Mouse (Mus musculus) left cerebral cortex, postnatal 14 days (tissue): Measurements from ENCODE around the gene Hes3. TPM values are rescaled to one million over a fixed set of nuclear protein-coding genes. Genes with fewer than 3 reads are reported as not detected.
A peak's percentile ranks its signal among the peaks of the same experiment; 100 is the strongest.

Experiments
- DNase-seq, 2 experiments: peaks; one replicate each; pipeline ENCODE4 v3.0.0; 2021 to 2022; ENCODE audit warnings: low spot score in 2 of 2, mixed read lengths in 1 of 2
- intact Hi-C: fragments of 180-260 bp; cut with DNase I; formaldehyde crosslinking; loops from one replicate; pipeline ENCODE4 v1.15.1; 2025
- total RNA-seq, 2 experiments: library from RNA; stranded (reverse); gene quantifications; 2 replicates each; pipeline ENCODE4 v1.2.3; 2021

Gene Hes3
- total RNA-seq, 2 experiments from 2014 or later = 0.20 to 0.42 TPM

DNA sequence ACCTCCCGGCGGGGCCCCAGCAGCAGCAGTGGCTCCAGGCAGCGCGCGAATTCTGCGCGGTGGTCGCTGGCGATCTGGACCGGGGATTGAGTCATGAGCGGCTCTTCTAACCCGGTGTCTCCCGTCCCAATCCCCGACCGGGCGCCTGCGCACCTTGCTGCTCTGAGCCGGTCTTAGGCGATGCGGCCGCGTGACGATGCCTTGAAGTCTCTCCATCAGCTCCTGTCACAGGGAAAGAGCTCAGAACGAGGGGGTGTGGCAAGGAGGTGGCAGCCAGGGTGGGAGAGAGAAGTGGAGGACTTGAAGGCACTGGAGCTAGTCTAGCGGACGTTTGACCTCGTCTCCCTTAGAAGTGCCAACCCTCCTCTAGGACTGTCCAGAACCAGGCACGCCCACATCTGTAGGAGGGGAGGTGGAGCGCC is 21.8 kb upstream of the Hes3 start:
- no peak for DNase-seq
- intact Hi-C loops = no loop called here

DNA sequence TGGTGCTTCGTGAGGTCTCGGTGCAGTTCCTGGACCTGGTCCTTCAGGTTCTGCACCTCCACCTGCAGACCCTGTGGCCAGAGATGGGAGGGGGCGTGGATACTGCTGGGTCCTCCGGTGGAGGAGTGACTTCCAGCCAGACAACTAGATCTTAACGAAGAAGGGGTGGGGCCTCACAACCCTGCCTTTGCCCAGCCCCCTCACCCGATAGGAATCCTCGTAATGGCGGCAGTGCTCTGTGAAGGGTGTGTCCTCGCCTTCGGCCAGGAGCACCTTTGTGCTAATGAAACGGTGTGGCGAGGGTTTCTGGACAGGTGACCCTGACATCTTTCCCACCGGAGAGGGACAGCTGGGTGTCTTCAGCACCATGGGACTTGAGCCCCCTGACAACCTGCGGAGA is 20.7 kb upstream of the Hes3 start:
- intact Hi-C loops = no loop called here
- no peak for DNase-seq

DNA sequence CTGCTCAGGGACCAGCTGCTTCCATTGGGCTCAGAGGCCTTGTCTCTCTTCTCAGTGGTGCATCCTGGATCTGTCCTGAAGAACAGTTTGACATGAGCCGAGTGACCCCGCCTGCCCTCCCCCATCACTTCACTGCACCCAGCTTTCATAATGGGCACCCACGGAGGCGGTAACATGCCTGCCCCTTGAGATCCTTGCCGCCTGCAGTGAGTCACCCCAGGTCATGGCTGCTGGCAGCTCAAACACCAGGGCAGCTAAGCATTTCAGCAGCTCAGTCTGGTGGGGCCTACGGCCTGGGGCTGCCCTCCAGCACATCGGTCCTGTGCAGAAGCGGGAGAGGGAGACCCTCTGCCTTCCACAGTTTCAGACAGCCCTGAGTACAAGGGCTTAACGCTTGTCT is 16.1 kb upstream of the Hes3 start:
- intact Hi-C loops = no loop called here

DNA sequence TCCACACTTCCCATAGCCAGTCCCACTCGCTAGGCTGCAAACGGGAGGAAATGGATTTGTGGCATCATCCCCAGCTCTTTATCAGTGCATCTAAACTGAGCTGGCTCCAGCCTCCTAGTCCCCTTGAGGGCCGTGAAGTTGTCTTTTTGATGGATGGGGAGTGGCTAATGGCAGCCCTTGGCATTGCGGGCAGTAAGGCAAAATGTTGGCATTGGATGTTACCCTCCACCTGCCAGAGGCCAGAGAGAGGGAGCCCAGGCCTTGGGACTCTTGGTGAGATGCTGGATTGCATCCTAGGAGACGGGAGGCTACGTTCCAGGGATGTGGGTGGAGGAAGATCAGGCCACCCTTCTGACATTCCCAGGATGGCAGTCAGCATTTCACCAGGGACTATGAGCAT is 14.5 kb upstream of the Hes3 start:
- intact Hi-C loops = no loop called here
- no peak for DNase-seq

More for the DNA sequence above, 16.1 kb upstream of the Hes3 start:
- no peak for DNase-seq

DNA sequence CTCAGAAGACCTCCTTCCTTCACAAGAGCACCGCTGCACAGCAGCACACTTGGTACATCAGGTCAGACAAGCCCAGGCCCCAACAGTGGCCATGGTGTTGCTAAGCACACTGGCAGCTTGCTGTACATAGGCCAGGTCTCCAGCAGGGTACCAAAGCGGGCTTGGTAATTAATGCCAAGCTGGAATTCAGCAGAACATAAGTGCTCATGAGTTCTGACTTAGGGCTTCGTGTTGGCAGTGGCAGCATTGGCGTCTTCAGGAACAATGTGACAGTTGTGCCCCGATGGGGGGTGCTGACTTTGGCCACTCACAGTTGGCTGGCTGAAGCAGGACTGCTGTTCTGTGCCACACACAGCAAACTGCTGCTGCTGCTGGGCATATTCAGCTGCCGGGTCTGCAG is 13.2 kb upstream of the Hes3 start:
- no peak for DNase-seq
- intact Hi-C loops = no loop called here

DNA sequence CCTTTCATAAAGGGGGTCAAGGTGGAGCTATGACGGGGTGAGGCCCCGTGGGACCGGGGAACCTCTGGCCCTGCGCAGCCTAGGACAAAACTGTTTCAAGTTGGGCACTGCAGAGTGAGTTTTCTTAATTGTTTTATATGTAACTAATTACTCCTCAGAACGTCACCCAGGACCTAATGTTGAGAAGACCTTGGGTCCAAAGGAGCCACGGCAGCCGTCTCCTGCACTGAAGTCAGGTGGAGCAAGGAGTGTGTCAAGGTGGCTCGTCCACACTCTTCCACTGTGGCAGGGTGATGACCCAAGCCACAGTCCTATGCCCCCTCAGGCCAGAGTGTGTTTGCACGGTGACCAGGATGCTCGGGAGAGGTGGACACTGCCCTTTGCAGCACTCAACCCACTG is 11.7 kb upstream of the Hes3 start:
- DNase-seq = no peak
- intact Hi-C loops = no loop called here

DNA sequence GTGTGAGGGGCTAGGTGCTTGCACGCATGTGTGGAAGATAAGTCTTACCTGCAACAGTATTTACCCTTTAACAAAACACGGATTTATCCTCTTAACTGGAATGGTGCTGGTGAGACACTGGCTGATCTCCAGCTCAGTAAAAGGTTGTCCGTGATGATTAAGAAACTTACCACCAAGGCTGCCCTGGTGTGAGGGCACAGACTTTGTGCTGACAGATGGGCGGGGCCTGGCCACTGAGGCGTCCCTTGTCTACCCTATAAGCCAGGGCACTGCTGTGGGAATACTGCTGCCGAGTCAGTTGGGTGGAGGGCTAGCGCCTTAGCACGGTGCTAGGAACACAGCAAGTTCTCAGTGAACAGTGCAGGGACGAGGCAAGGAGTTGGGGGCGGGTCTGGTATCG is 10.6 kb upstream of the Hes3 start:
- intact Hi-C loops = no loop called here
- DNase-seq = no peak

DNA sequence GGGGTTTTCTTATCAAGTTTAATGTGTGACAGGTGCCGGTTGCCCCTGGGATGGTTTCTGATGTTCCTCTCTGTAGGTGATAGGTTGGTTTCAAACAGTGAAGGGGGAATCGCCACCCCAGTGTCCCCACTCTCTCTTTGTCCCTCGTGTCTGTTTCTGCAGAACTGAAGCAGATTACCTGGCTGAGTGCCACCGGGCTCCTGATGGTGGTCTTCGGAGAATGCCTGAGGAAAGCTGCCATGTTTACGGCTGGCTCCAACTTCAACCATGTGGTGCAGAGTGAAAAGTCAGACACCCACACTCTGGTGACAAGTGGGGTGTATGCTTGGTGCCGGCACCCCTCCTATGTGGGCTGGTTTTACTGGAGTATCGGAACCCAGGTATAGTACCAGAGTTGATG is 8.9 kb upstream of the Hes3 start:
- intact Hi-C loops = no loop called here

DNA sequence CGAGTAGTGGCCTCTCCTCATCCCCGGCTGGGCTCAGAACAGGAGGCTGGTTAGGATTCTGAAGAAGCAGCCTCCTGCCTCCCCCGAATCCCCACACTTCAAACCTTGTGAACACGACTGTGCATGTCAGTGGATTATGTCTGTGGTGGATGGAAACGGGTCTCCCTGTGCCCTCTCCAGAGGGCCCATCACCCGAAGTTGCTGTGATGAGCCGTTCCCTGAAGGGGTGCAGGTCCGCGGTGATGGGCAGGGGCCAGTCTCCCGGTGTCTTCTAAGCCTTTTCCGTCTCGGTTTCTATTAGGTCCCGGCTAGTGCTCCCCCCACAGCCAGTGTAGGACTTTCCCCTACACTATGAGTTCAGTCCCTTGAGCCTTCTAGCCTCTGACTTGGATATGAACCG is 7.4 kb upstream of the Hes3 start:
- intact Hi-C loops = loop anchor here (10.0 kb wide), 1 partner anchor 1656 kb away; the partner anchor contains the start of gene A430005L14Rik
- no peak for DNase-seq

More for the DNA sequence above, 8.9 kb upstream of the Hes3 start:
- no peak for DNase-seq

DNA sequence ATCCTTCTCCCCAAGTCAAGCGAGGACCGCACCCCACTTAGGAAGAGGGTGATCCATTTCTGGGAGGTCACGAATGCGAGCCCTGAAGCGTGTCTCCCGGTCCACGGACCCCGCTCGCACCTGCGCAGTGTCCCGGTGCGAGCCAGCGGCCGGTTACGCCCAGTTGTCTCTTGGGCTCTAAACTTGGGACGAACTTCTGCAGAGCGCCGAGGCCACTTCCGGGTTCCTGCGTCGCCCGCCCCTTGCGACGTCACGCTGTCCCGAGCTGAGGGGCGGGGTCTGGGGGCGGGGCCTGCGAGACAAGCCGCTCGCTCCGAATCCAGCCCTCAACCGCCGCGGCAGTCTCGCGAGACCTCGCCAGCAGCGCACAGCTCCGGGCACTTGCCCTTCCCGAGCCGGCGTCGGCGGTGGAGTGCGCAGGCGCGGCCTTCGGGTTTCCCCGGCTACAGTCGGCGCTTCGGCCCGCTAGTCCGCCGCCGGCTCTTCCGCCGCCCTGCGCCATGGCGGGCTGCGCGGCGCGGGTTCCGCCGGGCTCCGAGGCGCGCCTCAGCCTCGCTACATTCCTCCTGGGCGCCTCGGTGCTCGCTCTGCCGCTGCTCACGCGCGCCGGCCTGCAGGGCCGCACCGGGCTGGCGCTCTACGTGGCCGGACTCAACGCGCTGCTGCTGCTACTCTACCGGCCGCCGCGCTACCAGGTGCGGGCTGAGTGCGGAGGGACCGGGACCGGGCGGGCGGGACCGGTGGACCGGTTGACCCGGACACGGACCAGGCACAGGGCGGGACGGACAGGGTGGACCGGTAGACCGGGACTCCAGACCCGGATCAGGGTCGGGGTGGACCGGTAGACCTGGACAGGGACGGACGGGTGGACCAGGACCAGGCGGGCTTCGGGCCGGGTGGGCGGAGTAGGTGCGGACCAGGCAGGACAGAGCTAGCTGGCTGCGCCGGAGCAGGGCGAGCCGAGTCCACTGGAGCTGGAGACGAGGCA is 5.7 kb upstream of the Hes3 start, which contains the start of gene Icmt:
TSS of gene Icmt (plus strand) at position 354 of the 988 bp plus-strand sequence.
- intact Hi-C loops = loop anchor here (10.0 kb wide), 1 partner anchor 1658 kb away; the partner anchor contains the start of gene A430005L14Rik
- peak; percentile 99 for DNase-seq

DNA sequence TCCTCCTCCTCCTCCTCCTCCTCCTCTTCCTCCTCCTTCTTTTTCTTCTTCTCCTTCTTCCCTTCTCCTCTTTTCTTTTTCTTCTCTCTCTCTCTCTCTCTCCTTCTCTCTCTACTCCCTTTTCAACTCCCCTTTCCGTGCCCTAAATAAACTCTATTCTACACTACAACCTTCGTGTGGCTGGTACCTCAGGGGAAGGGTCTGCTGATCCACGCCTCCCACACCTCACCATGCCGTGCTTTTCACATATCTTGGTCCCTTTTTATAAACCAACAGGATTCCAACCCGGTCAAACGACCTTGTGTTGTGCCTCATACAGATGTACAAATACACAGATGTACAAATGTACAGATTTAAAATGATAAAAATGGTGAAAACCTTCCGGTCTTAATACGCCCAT is 4.9 kb upstream of the Hes3 start:
- intact Hi-C loops = loop anchor here (10.0 kb wide), 1 partner anchor 1658 kb away; the partner anchor contains the start of gene A430005L14Rik
- no peak for DNase-seq

DNA sequence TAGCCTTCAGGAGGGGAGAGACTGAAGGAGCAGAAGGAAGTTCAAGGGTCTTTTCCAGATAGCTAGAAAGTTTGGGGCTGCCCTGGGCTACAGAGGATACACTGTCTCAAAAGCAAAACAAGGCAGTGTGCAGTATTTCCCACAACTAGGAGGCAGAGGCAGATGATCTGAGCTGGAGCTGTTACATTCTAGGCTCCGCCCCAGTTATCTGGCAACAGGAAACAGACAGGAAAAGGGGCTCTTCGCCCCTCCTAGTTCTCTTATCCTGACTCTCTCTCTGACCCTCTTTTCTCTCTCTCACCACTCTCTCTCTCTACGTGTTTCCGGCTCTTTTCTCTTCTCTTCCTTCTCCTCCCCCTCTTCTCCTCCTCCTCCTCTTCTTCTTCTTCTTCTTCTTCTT is 4.5 kb upstream of the Hes3 start:
- no peak for DNase-seq
- intact Hi-C loops = loop anchor here (10.0 kb wide), 1 partner anchor 1659 kb away; the partner anchor contains the start of gene A430005L14Rik

DNA sequence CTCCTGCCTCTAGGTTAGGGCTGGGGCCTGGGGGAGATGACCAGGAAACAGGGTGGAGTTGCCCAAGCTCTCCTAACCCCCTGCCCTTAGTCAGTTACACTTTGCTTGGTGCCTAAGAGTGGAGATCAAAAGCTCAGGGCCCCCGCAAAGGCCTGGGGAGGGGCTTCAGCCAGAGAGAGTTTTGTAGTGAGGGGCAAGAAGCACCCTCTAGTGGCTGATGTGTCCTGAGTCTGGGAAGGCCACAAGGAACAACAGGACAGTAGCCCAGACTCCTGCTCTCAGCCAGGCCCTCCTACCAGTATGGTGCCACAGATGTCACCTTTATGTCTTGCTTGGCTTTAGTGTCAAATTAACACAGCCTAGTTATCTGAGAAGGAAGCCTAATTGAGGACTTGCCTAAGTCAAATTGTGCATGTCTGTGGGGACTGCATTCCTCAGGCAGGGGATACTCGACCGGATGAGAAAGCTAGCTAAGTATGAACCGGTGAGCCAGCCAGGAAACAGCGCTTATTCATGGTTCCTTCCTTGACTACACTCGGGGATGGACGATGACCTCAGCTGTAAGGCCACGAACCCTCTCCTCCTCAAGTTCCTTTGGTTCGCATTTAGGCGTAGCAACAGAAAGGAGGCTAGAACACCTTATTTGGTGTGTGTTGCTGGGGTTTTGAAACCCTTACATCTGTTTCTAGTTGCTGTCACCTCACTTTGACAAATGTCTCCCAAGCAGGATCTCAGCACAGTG is 2.9 kb upstream of the Hes3 start:
- intact Hi-C loops = loop anchor here (10.0 kb wide), 1 partner anchor 1660 kb away; the partner anchor contains the start of gene A430005L14Rik
- no peak for DNase-seq

DNA sequence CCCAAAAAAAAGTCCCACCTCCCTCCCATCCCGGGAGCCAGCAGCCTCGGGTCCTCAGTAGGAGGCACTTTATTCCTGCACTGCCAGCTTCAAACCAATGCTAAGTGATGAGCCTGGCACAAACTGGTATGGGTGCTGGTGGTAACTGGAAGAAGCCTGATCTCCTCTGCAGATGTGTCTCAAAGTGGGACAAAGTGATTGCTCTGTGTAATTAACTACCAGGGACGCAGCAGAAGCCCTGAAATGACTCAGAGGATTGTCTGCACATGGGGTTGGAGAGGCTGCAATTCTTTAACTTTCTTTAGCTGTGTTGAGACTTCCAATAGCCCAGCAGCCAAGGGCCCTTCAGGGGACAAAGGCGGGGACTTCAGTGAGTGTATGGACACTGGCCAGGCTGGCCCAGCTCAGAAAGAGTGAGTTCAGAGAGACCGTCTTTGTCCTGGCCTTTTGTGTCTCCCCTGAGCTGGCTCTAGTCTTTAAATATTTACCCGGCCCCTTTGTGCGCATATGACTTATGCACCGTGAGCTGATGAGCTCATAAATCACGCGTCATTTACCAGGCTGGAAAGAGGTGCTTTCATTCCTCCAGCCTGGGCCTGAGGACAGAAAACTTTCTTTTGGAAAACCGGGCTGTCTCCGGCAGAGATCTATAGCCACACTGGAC is 772 bp upstream of the Hes3 start:
- intact Hi-C loops = loop anchor here (10.0 kb wide), 1 partner anchor 1663 kb away; the partner anchor contains the start of gene A430005L14Rik

DNA sequence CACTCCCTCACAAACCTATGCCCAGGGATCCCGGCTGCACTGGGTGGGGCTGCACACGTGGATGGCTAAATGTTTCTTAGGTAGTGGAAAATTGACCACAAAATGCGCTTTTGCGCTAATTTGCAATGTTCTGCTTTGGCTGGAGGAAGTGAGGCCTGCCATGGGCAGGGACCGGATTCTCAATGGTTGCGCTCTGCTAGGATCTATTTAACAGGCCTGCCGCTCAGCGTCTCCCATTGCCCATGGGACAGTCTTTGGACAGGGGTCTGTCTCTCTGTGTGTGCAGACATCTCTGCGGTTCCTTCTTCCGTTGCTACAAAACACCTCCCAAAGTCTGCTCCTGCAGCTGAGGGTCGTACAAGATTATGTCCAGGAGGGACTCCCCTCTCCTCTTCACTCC is 471 bp downstream of the Hes3 start:
- no peak for DNase-seq
- intact Hi-C loops = loop anchor here (10.0 kb wide), 1 partner anchor 1664 kb away; the partner anchor contains the start of gene A430005L14Rik

More for the DNA sequence above, 772 bp upstream of the Hes3 start:
- no peak for DNase-seq

DNA sequence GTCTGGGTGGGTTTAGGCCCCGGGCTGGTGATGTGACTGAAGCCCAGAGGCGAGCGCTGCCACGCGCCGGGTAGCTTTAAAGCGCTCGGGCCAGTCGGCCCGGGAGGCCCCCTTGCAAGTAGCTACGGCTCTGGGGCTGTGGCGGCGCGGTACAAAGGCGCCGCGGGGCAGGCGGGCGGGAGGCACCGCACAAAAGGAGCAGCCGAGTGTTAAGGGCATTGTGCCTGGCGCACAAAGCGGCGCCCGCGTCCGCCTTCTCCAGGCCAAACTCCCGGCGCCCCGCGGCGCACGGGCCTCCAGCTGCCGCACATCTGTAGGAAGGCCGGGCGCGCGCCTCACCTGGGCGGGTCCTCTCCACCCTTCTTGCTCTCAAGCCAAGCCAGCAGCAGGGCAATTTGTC is 1.1 kb downstream of the Hes3 start:
- intact Hi-C loops = loop anchor here (10.0 kb wide), 1 partner anchor 1664 kb away; the partner anchor contains the start of gene A430005L14Rik
- no peak for DNase-seq

DNA sequence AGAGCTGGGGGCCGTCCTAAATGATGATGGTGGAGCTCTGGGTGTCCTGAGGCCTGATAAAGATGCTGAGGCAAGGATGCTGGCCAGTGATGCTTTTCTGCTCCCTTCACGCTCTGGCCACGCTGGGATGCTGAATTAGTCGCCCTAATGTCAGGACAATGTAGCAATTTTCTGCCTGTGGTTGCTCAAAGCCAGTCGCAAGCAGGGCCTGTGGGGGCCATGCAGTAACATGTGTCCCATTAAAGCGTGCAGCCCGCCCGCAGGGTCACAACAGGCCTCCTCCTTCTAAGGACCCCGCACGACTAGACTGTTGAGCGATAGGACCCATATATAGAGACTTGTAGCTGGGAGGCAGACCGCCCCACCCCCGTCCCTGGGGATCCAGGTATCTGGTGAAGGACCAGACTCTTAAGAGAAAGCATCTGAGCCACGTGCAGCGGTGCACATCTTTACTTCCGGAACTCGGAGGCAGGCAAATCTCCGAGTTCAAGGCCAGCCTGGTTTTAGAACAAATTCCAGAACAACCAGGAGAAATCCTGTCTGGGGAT is 3.0 kb downstream of the Hes3 start:
- intact Hi-C loops = no loop called here
- no peak for DNase-seq

DNA sequence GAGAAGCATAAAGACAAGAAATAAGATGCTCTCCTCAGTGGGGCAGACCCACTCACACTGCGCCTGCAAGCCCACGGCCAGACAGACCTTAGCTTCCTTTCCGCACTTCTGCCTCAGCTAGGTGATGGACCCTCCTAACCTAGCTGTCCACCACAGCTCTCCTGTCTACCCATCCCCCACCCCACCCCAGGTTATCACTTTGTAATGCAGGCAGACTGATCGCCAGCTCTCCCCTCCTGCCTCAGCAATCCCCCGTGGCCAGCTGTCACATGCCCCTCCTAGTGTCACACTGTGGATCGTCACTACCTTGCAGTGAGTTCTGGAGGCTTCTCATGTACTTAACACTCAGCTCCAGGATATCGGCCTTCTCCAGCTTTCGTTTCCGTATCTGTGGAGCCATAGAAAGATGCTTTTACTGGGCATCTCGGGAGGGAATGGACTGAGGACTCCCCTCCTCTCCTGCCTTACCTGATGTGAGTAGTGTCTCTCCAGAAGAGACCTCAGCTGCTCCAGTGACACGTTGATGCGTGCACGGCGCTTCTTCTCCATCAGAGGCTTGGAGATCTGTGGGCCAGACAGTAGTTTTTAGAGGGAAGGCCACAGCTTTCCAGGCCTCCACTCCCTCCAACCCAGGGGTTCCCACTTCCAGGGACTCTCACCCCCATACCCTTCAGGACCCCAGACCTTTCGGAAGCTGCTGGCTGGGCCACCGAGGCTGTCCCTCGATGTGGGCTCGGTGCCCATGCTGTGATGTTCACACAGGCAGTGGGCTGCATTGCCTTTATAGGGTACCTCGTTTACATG is 3.9 kb downstream of the Hes3 start:
- intact Hi-C loops = no loop called here
- DNase-seq = no peak
